Mouse (Mus musculus): ENCODE measurements around the gene Rab7. TPM values are rescaled to one million over a fixed set of nuclear protein-coding genes. Genes with fewer than 3 reads are reported as not detected.

Gene Rab7
- total RNA-seq, 2 experiments from 2014 or later, result 278 to 279 TPM

Small RNA genes lying within 50 kb of the gene (microRNA-seq; reads per million reads assigned to microRNA genes)
- 1.8 reads per million for gene Gm47286

Other genes with a start within 250 kb of the Rab7 start
- 10 to 100 TPM; 15.2 to 21.8 TPM for gene Rab43, start 233.1 kb downstream of the Rab7 start, total RNA-seq (2021)
- 1 to 10 TPM; 3.7 to 4.0 TPM for gene Gm45140, start 209.5 kb downstream of the Rab7 start, total RNA-seq (2021)
- gene Isy1, start 206.5 kb downstream of the Rab7 start, total RNA-seq (2021), result 10 to 100 TPM; 29.1 to 30.1 TPM
- 100 to 1,000 TPM; 219 to 224 TPM for gene Cnbp, start 194.2 kb downstream of the Rab7 start, total RNA-seq (2021)
- gene Copg1, start 157.5 kb downstream of the Rab7 start, total RNA-seq (2021), result 100 to 1,000 TPM; 158 to 172 TPM
- 10 to 100 TPM; 37.3 to 39.7 TPM for gene Hmces, start 131.3 kb downstream of the Rab7 start, total RNA-seq (2021)
- 10 to 100 TPM; 81.6 to 87.7 TPM for gene H1fx, start 63.6 kb downstream of the Rab7 start, total RNA-seq (2021)
- gene Rpn1, start 39.2 kb upstream of the Rab7 start, total RNA-seq (2021), result 100 to 1,000 TPM; 186 to 197 TPM
- 1 to 10 TPM; 2.6 to 3.1 TPM for gene Gata2, start 148.6 kb upstream of the Rab7 start, total RNA-seq (2021)
- gene Dnajb8, start 177.0 kb upstream of the Rab7 start, total RNA-seq (2021), result not detected